Mouse (Mus musculus) layer of hippocampus, postnatal 10 days (tissue): Measurements from ENCODE around the gene Olfr263. TPM values are rescaled to one million over a fixed set of nuclear protein-coding genes. Genes with fewer than 3 reads are reported as not detected.
A peak's percentile ranks its signal among the peaks of the same experiment; 100 is the strongest.
"Not testable (repeated sequence)": the region's sequence is repeated elsewhere in the genome, so short reads cannot be mapped to it uniquely, and the experiment has no call there.

Experiments
- DNase-seq, 2 experiments: peaks; one replicate each; pipeline ENCODE4 v3.0.0; 2021; ENCODE audit warnings: low spot score in 2 of 2
- long read RNA-seq: library from polyadenylated mRNA; stranded (forward); transcript quantifications from one replicate; pipeline ENCODE4 v2.0.0, GENCODE M21; 2023
- total RNA-seq, 2 experiments: library from RNA; stranded (reverse); gene quantifications; 2 replicates each; pipeline ENCODE4 v1.2.3; 2021

Gene Olfr263
- not detected for total RNA-seq
- long read RNA-seq: 0 reads

DNA sequence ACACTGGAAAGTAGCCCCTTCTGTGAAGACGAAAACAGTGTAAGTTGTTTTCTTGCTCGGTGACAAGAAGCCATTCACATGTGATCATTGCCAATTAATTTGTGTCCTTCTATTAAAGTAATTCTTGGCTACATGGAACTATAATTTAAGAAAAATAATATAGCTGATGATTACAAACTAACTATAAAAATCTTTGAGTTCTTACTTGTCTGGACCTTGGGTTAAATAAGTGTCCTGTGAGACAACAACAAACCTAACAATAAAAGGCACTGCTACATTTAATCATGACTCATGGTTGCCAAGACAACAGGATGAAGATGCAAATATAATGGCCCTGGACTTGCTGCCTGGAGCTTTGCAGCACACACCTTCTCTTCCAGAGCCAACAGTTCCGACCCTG, at the start of gene Olfr263:
Gene Olfr263, plus strand, starts transcription at position 301 of the 400 bp plus-strand sequence.
- not testable (repeated sequence) for DNase-seq

- no peak for DNase-seq
Observed at GRCm38 (mm10) chr13:21082686-21083085, 46.8 kb upstream of the Olfr263 start.

- DNase-seq: no peak
Observed at GRCm38 (mm10) chr13:21109759-21110158, 19.7 kb upstream of the Olfr263 start.

- DNase-seq: no peak
Observed at GRCm38 (mm10) chr13:21110441-21110840, 19.0 kb upstream of the Olfr263 start.

GRCm38 (mm10) chr13:21111183-21111582, 18.3 kb upstream of the Olfr263 start, which contains the start of gene Olfr1369-ps1:
Gene Olfr1369-ps1 (plus strand): TSS chr13:21111483.
- not testable (repeated sequence) for DNase-seq

DNA sequence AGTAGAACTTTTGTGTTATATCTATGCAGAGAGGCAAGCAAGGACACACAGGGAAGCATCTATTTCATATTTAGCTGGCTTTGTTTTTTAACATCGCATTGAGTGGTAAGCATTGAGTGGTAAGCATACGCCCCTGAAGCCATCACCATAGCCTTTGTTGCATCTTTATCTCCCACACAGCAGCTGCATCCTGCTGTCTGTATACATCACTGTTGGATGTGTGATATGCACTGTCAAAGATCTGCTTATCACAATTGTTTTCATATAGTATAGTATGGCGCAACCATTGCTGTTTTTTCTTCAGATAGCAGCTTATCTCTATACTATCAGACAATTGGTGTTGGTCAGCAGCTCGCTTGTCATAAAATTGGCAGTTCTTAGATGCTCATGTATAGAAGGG, 15.3 kb upstream of the Olfr263 start:
- no peak for DNase-seq

- no peak for DNase-seq
Observed at GRCm38 (mm10) chr13:21142421-21142820, 13.0 kb downstream of the Olfr263 start.

GRCm38 (mm10) chr13:21145767-21146166, 16.3 kb downstream of the Olfr263 start, which contains the start of gene Olfr1368:
Gene Olfr1368 (minus strand): TSS chr13:21145867.
- DNase-seq: no peak

DNA sequence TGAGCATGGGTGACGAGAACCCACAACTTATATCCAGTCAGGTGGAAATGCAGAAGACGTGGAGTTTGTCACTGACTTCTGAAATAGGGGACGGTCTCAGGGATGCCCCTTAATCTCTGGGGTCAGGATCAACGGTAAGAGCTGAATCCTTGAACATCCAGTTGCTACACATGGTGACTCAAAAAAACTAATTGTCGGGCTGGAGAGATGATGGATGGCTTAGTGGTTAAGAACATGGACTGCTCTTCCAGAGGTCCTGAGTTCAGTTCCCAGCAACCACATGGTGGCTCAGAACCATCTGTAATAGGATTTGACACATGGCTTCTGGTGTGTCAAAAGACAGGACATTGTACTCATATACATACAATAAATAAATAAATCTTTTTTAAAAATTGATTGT, 26.4 kb downstream of the Olfr263 start:
- DNase-seq: no peak

DNA sequence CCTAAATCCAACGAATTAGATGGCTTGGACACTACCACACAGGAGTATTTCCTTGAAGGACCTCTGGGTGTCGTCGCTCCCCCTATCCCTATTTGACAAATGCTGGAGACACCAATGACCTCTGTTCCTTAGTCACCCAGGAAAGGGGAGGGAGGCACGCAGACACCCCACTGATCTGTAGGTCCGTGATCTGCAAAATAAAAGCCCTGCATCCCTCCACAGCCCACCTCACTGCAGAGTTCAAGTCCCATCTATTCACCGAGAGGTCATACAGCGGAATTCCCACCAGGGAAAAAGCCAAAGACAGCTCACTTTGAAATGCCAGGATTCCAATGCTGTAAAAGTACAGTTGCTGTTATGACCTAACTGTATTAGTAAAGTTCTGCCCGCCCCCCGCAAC, 28.6 kb downstream of the Olfr263 start:
- DNase-seq: no peak

DNA sequence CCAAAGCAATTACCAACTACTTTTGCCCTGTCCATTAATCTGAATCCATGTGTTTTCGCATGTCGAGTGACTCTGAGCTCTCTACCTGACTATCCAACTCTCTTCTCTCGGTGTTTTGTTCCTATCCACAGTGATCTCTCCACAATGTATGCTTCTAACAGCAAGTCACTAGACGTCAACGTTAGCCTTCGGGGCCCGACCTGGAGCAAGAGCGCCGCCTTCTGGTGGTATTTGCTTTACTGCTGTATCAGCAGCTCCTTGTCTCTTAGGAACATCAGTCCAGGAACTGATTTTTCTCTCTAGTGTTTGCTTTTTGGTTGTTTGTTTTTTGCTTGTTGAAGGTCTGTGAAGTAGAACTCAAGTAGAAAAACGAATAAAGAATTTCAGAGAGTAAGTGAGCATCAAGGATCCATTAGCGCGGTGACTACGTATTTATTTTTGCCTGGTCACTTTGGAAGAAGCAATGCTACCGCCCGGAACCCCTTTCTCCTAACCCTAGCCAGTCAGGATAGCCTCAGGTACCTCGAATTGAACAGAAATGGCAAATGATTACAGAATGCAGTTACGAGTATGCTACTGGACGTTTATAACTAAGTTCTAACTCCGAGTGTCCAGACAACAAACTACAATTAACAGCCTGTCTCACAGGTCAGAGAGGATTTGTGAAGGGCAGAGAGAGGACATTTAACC, 29.5 kb downstream of the Olfr263 start:
- peak; percentile 84 to 88 for DNase-seq

GRCm38 (mm10) chr13:21159475-21159819, 30.0 kb downstream of the Olfr263 start:
- no peak for DNase-seq

- no peak for DNase-seq
Observed at GRCm38 (mm10) chr13:21160041-21160511, 30.6 kb downstream of the Olfr263 start.

GRCm38 (mm10) chr13:21160657-21161590, 31.5 kb downstream of the Olfr263 start:
- peak; percentile 97 to 98 for DNase-seq

DNA sequence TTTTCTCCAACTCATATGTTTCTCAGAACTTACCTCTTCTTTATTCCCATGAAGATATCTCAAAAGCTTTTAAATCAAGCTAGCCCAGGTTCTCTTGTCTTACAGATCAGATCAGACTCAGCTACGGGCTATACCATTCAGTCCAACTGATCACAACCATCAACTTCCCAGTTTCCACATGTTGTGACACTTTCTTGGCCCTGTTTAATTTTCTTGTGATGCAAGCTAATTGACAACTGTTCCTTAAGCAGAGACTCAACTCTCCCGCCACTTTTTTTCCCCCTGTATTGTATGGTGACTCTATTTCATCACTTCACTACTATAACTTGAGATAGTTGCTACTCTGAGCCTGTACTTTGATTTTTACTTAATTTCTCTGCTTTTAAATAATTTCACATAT, 32.2 kb downstream of the Olfr263 start:
- no peak for DNase-seq

- DNase-seq: no peak
Observed at GRCm38 (mm10) chr13:21162591-21162990, 33.2 kb downstream of the Olfr263 start.

GRCm38 (mm10) chr13:21166936-21167909, 37.8 kb downstream of the Olfr263 start:
- DNase-seq: peak; percentile 76 to 85

DNA sequence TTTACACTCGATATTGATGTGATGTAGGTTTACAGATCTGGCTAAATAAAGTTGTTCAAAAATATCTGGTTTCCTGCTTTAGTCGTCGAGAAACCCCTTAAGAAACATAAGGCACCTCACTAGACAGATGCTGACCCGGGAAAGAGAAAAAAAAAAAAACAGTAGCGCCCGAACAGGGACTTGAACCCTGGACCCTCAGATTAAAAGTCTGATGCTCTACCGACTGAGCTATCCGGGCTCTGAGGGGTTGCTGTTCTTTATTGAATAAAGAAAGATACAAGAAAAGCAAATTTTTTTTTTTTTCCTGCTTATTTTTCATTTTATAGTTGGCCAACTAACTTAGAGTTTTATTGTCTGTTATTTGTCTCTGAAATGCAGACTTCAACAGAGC, 38.5 kb downstream of the Olfr263 start:
- no peak for DNase-seq

GRCm38 (mm10) chr13:21168371-21169011, 39.1 kb downstream of the Olfr263 start:
- peak in 1 of 2 experiments; percentile 35 for DNase-seq

DNA sequence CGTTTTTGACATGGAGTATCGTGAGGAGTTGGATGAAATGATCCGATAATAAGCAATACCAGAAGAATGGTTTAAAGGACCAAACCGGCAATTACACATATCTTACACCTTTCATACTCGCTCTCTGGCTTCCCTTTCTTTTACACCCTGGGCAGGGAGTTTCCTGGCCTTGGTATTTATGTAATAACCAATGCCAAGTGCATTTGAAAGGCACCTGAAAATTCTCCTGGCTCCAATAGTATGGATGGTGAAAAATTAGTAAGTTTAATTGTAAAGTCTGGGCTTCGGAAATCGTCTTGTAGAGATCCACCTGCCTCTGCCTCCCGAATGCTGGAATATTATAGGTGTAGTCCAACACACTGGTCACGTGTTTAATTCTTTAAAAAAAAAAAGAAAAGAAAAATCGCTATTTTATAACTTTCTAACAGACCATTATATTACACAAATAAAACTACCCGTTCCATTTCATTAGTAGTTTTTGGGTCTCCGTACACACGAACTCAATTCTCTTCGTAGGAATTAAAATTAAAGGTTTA, 39.8 kb downstream of the Olfr263 start:
- peak in 1 of 2 experiments; percentile 13 for DNase-seq
